Mouse (Mus musculus) thymus, adult 2 months (tissue): ENCODE results near the gene Lgals7.

Source experiments
- CTCF ChIP-seq: fragments of 200-500 bp; IDR thresholded peaks from 2 replicates; pipeline ENCODE4 v1.5.1; 2012; ENCODE audit warnings: mild to moderate bottlenecking, control low read depth, low read length, moderate library complexity, borderline replicate concordance; ENCODE audit not compliant: control insufficient read depth, poor library complexity, insufficient read depth; ENCODE audit errors: extremely low read depth
- POLR2A ChIP-seq: fragments of 200-500 bp; IDR thresholded peaks from 2 replicates; pipeline ENCODE4 v1.6.1; 2012; ENCODE audit warnings: mild to moderate bottlenecking, low read length, control low read depth, moderate library complexity; ENCODE audit not compliant: control insufficient read depth, poor library complexity, insufficient read depth; ENCODE audit errors: extremely low read depth

- TF ChIP-seq CTCF (no peak), POLR2A (no peak)
These were observed 2.8 kb upstream of the Lgals7 start for GRCm38 (mm10) chr7:28860898-28861297.
